Mouse (Mus musculus) ES-E14 (cell line): ENCODE results near the gene Hdac10. TPM values are rescaled to one million over a fixed set of nuclear protein-coding genes. Genes with fewer than 3 reads are reported as not detected.

Experiments
- DNase-seq: peaks from one replicate; pipeline ENCODE4 v3.0.0-alpha.2; 2013; ENCODE audit warnings: low read depth, low spot score
- H3K27ac ChIP-seq: 2 replicates; pipeline ENCODE4 v1.5.1; 2012; ENCODE audit warnings: low read depth, mild to moderate bottlenecking, low read length, moderate library complexity, mixed read lengths; ENCODE audit not compliant: poor library complexity, insufficient read depth, severe bottlenecking
- H3K36me3 ChIP-seq: 2 replicates; pipeline ENCODE4 v1.6.1; 2012; ENCODE audit warnings: mild to moderate bottlenecking, low read length, moderate library complexity, mixed read lengths; ENCODE audit not compliant: control insufficient read depth, poor library complexity, insufficient read depth, severe bottlenecking
- H3K4me1 ChIP-seq, 2 experiments: fragments of 150-350 bp in 1 of 2; sonication (generic) in 1 of 2; 2 replicates each; pipeline ENCODE4 v1.6.1; 2012; ENCODE audit warnings: low read length in 2 of 2, mild to moderate bottlenecking in 1 of 2, mixed read lengths in 1 of 2; ENCODE audit not compliant: control insufficient read depth in 2 of 2, insufficient read depth in 2 of 2, poor library complexity in 1 of 2
- H3K4me3 ChIP-seq, 2 experiments: fragments of 150-350 bp in 1 of 2; sonication (generic) in 1 of 2; 2 replicates each; pipeline ENCODE4 v1.5.1; 2012; ENCODE audit warnings: low read length in 2 of 2, low read depth in 1 of 2, mild to moderate bottlenecking in 1 of 2, mixed read lengths in 1 of 2; ENCODE audit not compliant: insufficient read depth in 1 of 2, poor library complexity in 1 of 2, severe bottlenecking in 1 of 2
- H3K9ac ChIP-seq: 2 replicates; pipeline ENCODE4 v1.6.1; 2012; ENCODE audit warnings: low read depth, mild to moderate bottlenecking, low read length, mixed read lengths; ENCODE audit not compliant: poor library complexity, insufficient read depth, severe bottlenecking
- H3K9me3 ChIP-seq: fragments of 150-350 bp; sonication (generic); 2 replicates; pipeline ENCODE4 v1.6.1; 2012; ENCODE audit warnings: low read depth, mild to moderate bottlenecking, low read length; ENCODE audit not compliant: control insufficient read depth, insufficient read depth
- CHD2 ChIP-seq: IDR thresholded peaks from 2 replicates; pipeline ENCODE4 v1.6.1; 2014; ENCODE audit warnings: mild to moderate bottlenecking, low read depth, low read length, inconsistent platforms
- HCFC1 ChIP-seq: IDR thresholded peaks from 2 replicates; pipeline ENCODE4 v1.6.1; 2012; ENCODE audit warnings: low read length, inconsistent platforms, borderline replicate concordance; ENCODE audit not compliant: insufficient read depth
- MAFK ChIP-seq: IDR thresholded peaks from 2 replicates; pipeline ENCODE4 v1.6.1; 2014; ENCODE audit warnings: mild to moderate bottlenecking, low read depth, low read length, inconsistent platforms; ENCODE audit not compliant: insufficient read depth
- ZC3H11A ChIP-seq: IDR thresholded peaks from 2 replicates; pipeline ENCODE4 v1.6.1; 2012; ENCODE audit warnings: low read depth, mild to moderate bottlenecking, inconsistent platforms, low read length, borderline replicate concordance
- ZNF384 ChIP-seq: IDR thresholded peaks from 2 replicates; pipeline ENCODE4 v1.6.1; 2012; ENCODE audit warnings: low read depth, low read length, inconsistent platforms
- in situ Hi-C, 2 experiments: fragments of 600-800 bp; cut with MboI; formaldehyde crosslinking; loops; one replicate each; pipeline ENCODE4 v1.15.1; 2025; ENCODE audit warnings: low sequenced_read_pairs in 2 of 2, inconsistent platforms in 1 of 2; ENCODE audit not compliant: unreplicated experiment in 2 of 2
- total RNA-seq: library from RNA; depleted of rRNA; stranded (reverse); fragments of 300-350 nt; gene quantifications from 2 replicates; pipeline ENCODE4 v1.2.3, GENCODE M21; 2012

Hdac10 gene
- total RNA-seq, 1 experiment: 7.4 TPM

DNA sequence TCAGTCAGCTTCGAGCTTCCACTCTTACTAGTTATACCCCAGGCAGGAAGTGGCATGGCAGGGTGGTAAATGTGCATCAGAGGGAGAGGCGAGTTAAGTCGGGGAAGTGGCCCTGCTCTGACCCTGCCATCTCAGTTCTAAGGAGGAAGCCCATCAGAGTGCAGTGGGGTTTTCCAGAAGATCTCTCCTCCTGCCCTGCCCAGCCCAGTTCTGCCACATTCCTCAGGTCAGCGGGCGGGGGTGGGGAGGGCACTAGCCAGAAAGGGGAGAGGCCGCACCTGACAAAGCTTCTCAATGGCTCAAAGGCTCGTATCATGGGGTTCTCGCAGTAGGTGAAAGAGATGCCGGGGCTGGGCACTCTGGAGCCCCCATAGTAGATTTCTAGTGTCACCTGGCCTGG lies 32.9 kb upstream of the Hdac10 start:
- no peak overlapping the region for H3K27ac ChIP-seq
- no peak for DNase-seq
- TF ChIP-seq CHD2: no peak
- TF ChIP-seq ZNF384: no peak
- no peak for TF ChIP-seq MAFK
- TF ChIP-seq ZC3H11A: no peak
- TF ChIP-seq HCFC1: no peak
- no peaks in the 10 kb centered on the region for H3K9me3 ChIP-seq
- in situ Hi-C loops: no loop called here
- no peak overlapping the region for H3K4me3 ChIP-seq
- peaks cover 0 to 30% of the 10 kb centered on the region in 2 experiments; a peak in 2 of 4 replicates for H3K4me1 ChIP-seq
- H3K9ac ChIP-seq: no peak overlapping the region
- H3K36me3 ChIP-seq: peaks cover 90% of the 10 kb centered on the region

DNA sequence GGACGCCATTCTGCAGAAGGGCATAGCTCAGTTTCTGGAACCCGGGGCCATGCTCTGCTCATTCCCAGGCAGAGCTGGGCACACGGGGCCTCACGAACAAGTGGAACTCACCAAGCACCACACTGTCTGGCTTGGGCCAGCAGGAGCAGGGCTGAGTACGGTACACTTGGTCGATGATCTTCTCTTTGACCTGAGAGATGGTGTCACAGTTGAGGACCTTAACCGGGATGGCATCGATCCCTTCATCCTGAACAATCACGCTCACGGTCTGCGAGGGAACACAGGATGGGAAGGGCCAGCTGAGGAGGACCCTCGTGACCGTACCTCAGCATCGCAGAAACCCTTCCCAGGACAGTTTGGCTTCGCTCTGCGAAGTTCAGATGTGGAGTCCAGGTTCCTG lies 30.0 kb upstream of the Hdac10 start:
- no peak for DNase-seq
- peaks cover 80% of the 10 kb centered on the region for H3K36me3 ChIP-seq
- no peaks in the 10 kb centered on the region for H3K9me3 ChIP-seq
- no peak overlapping the region for H3K9ac ChIP-seq
- H3K4me3 ChIP-seq: no peak overlapping the region
- peaks cover 0 to 32% of the 10 kb centered on the region in 2 experiments; a peak in 2 of 4 replicates for H3K4me1 ChIP-seq
- H3K27ac ChIP-seq: no peak overlapping the region
- TF ChIP-seq CHD2 (no peak), MAFK (no peak), HCFC1 (no peak), ZNF384 (no peak), ZC3H11A (no peak)
- in situ Hi-C loops: no loop called here

DNA sequence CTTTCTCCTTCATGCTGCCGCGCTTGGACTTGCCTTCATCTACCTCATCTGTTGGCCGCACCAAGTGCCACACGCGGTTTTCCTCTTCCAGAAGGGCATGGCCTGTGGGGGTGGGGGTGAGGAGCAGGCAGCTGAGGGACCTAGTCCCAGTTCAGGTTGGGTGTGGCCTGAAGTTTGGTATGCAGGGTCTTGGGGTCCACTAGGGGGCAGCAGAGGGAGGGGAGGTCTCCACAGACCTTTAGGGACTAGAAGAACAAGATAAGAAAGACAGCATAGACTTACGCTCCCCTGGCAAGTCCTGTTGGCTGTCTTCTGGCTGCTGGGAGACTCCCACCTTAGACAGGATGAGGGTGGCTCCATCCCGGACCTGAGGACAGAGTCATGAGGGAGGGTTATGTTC lies 29.5 kb upstream of the Hdac10 start:
- no peaks in the 10 kb centered on the region for H3K9me3 ChIP-seq
- no peak for TF ChIP-seq CHD2
- no peak for TF ChIP-seq ZC3H11A
- TF ChIP-seq ZNF384: no peak
- TF ChIP-seq MAFK: no peak
- TF ChIP-seq HCFC1: no peak
- no peak overlapping the region for H3K9ac ChIP-seq
- H3K36me3 ChIP-seq: peaks cover 76% of the 10 kb centered on the region
- DNase-seq: peak; percentile 92
- H3K4me1 ChIP-seq: peaks cover 0 to 32% of the 10 kb centered on the region in 2 experiments; a peak in 2 of 4 replicates
- in situ Hi-C loops: no loop called here
- H3K27ac ChIP-seq: no peak overlapping the region
- H3K4me3 ChIP-seq: no peak overlapping the region

DNA sequence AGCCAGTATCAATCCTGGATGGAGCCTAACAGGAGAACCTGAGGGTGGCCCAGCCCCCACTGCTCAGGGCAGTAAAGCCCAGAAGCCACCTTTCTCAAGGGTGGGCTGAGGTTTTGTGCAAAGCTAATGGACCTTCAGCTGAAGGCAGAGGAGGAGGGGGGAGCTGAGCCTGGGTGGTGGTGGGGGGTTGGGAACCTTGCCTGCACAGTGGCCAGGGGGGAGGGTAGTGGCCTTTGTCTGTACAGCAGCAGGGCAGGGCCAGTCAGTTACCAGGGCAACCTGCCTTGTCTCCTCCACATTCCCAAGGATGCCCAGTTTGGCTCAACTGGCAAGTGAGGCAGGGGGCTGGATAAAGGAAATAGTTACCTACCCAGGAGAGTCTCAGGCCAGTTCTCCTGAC lies 23.8 kb upstream of the Hdac10 start:
- no peak overlapping the region for H3K9ac ChIP-seq
- no peak for DNase-seq
- peaks cover 0 to 26% of the 10 kb centered on the region in 2 experiments; a peak in 2 of 4 replicates for H3K4me1 ChIP-seq
- peaks cover 24% of the 10 kb centered on the region for H3K36me3 ChIP-seq
- no peak overlapping the region for H3K4me3 ChIP-seq
- no peak overlapping the region for H3K27ac ChIP-seq
- in situ Hi-C loops: no loop called here
- TF ChIP-seq MAFK (no peak), ZNF384 (no peak), HCFC1 (no peak), CHD2 (no peak), ZC3H11A (no peak)
- H3K9me3 ChIP-seq: no peaks in the 10 kb centered on the region

DNA sequence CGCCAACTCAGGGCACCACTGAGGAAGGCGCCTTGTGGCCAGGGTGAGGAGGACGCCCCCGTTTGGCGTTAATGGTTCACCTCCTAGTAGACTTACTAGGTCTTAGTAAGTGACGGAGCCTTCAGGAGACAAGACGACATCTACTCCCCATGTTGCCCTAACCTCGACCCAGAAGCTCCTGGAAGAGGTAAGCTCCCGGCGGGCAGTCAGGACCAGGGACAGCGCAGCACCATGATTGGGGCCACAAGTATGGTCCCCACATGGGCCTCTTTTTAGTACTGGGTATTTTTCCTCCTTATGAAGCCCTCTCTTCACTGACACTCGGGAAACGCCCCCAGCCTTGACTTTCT lies 21.5 kb upstream of the Hdac10 start:
- peak overlapping the region; percentile 60 to 80 for H3K4me3 ChIP-seq
- no peak overlapping the region for H3K27ac ChIP-seq
- H3K9ac ChIP-seq: no peak overlapping the region
- H3K36me3 ChIP-seq: peaks cover 1% of the 10 kb centered on the region; the same call in 1 of the 2 replicates
- in situ Hi-C loops: no loop called here
- DNase-seq: no peak
- TF ChIP-seq ZNF384 (no peak), ZC3H11A (no peak), HCFC1 (no peak), CHD2 (no peak), MAFK (no peak)
- no peaks in the 10 kb centered on the region for H3K9me3 ChIP-seq
- H3K4me1 ChIP-seq: peaks cover 0 to 37% of the 10 kb centered on the region in 2 experiments; a peak in 3 of 4 replicates
